Mouse (Mus musculus): ENCODE measurements around the gene Ggnbp2. TPM values are rescaled to one million over a fixed set of nuclear protein-coding genes. Genes with fewer than 3 reads are reported as not detected.

The Ggnbp2 gene
- polyA plus RNA-seq, 1 experiment, result 10.5 TPM

GRCm38 (mm10) chr11:84907081-84907480 lies 36.5 kb upstream of the Ggnbp2 start:
- Histone ChIP-seq H3K4me1 (ENCODE audit: control insufficient read depth) (0 out of 2 replicates have a peak, but pooled peaks cover 2% of the 10 kb centered on the region), H3K27me3 (ENCODE audit: control insufficient read depth) (no peaks in the 10 kb centered on the region), H3K4me3 (replicated peaks) (no peak overlapping the region), H3K36me3 (ENCODE audit: control insufficient read depth) (peaks cover 98% of the 10 kb centered on the region), H3K9me3 (ENCODE audit: control insufficient read depth, low read length) (no peaks in the 10 kb centered on the region)
- TF ChIP-seq TAL1 (IDR thresholded peaks at IDR 0.05; ENCODE audit: low read length), result no peak
- no peak for TF ChIP-seq GATA1 (IDR thresholded peaks at IDR 0.05; ENCODE audit: low read length)

GRCm38 (mm10) chr11:84904597-84905144 lies 34.1 kb upstream of the Ggnbp2 start:
- TF ChIP-seq TAL1 (IDR thresholded peaks at IDR 0.05; ENCODE audit: low read length), result no peak
- H3K36me3 ChIP-seq (ENCODE audit: control insufficient read depth), result peaks cover 98% of the 10 kb centered on the region
- no peaks in the 10 kb centered on the region for H3K9me3 ChIP-seq (ENCODE audit: control insufficient read depth, low read length)
- H3K4me1 ChIP-seq (ENCODE audit: control insufficient read depth), result peaks cover 4% of the 10 kb centered on the region; the same call in 1 of the 2 replicates
- H3K27me3 ChIP-seq (ENCODE audit: control insufficient read depth), result no peaks in the 10 kb centered on the region
- no peak overlapping the region for H3K4me3 ChIP-seq (replicated peaks)

- no peak overlapping the region for H3K4me3 ChIP-seq (replicated peaks)
- TF ChIP-seq TAL1 (IDR thresholded peaks at IDR 0.05; ENCODE audit: low read length) (no peak), GATA1 (IDR thresholded peaks at IDR 0.05; ENCODE audit: low read length) (no peak)
- peaks cover 5% of the 10 kb centered on the region for H3K4me1 ChIP-seq (ENCODE audit: control insufficient read depth)
- no peaks in the 10 kb centered on the region for H3K27me3 ChIP-seq (ENCODE audit: control insufficient read depth)
- 0 out of 2 replicates have a peak, but pooled peaks cover 2% of the 10 kb centered on the region for H3K9me3 ChIP-seq (ENCODE audit: control insufficient read depth, low read length)
- peaks cover 89% of the 10 kb centered on the region for H3K36me3 ChIP-seq (ENCODE audit: control insufficient read depth)
These were observed 22.5 kb upstream of the Ggnbp2 start for GRCm38 (mm10) chr11:84893113-84893512.

GRCm38 (mm10) chr11:84891705-84892104 lies 21.1 kb upstream of the Ggnbp2 start:
- H3K4me1 ChIP-seq (ENCODE audit: control insufficient read depth), result peaks cover 5% of the 10 kb centered on the region
- 0 out of 2 replicates have a peak, but pooled peaks cover 2% of the 10 kb centered on the region for H3K9me3 ChIP-seq (ENCODE audit: control insufficient read depth, low read length)
- peaks cover 88% of the 10 kb centered on the region for H3K36me3 ChIP-seq (ENCODE audit: control insufficient read depth)
- no peaks in the 10 kb centered on the region for H3K27me3 ChIP-seq (ENCODE audit: control insufficient read depth)
- TF ChIP-seq TAL1 (IDR thresholded peaks at IDR 0.05; ENCODE audit: low read length) (no peak), GATA1 (IDR thresholded peaks at IDR 0.05; ENCODE audit: low read length) (no peak)
- H3K4me3 ChIP-seq (replicated peaks), result no peak overlapping the region

- no peaks in the 10 kb centered on the region for H3K27me3 ChIP-seq (ENCODE audit: control insufficient read depth)
- H3K9me3 ChIP-seq (ENCODE audit: control insufficient read depth, low read length), result 0 out of 2 replicates have a peak, but pooled peaks cover 2% of the 10 kb centered on the region
- no peak overlapping the region for H3K4me3 ChIP-seq (replicated peaks)
- H3K36me3 ChIP-seq (ENCODE audit: control insufficient read depth), result peaks cover 88% of the 10 kb centered on the region
- TF ChIP-seq TAL1 (IDR thresholded peaks at IDR 0.05; ENCODE audit: low read length), result no peak
- no peak for TF ChIP-seq GATA1 (IDR thresholded peaks at IDR 0.05; ENCODE audit: low read length)
- peaks cover 5% of the 10 kb centered on the region for H3K4me1 ChIP-seq (ENCODE audit: control insufficient read depth)
These were observed 18.9 kb upstream of the Ggnbp2 start for GRCm38 (mm10) chr11:84889492-84889891.

- Histone ChIP-seq H3K36me3 (ENCODE audit: control insufficient read depth) (peaks cover 90% of the 10 kb centered on the region), H3K4me1 (ENCODE audit: control insufficient read depth) (peaks cover 3% of the 10 kb centered on the region), H3K9me3 (ENCODE audit: control insufficient read depth, low read length) (0 out of 2 replicates have a peak, but pooled peaks cover 2% of the 10 kb centered on the region), H3K27me3 (ENCODE audit: control insufficient read depth) (no peaks in the 10 kb centered on the region), H3K4me3 (replicated peaks) (no peak overlapping the region)
- TF ChIP-seq TAL1 (IDR thresholded peaks at IDR 0.05; ENCODE audit: low read length) (no peak), GATA1 (IDR thresholded peaks at IDR 0.05; ENCODE audit: low read length) (no peak)
These were observed 17.4 kb upstream of the Ggnbp2 start for GRCm38 (mm10) chr11:84888025-84888424.

GRCm38 (mm10) chr11:84886767-84887511 lies 16.3 kb upstream of the Ggnbp2 start:
- TF ChIP-seq TAL1 (IDR thresholded peaks at IDR 0.05; ENCODE audit: low read length), result no peak
- H3K4me3 ChIP-seq (replicated peaks), result no peak overlapping the region
- H3K27me3 ChIP-seq (ENCODE audit: control insufficient read depth), result no peaks in the 10 kb centered on the region
- H3K4me1 ChIP-seq (ENCODE audit: control insufficient read depth), result peaks cover 6% of the 10 kb centered on the region
- H3K36me3 ChIP-seq (ENCODE audit: control insufficient read depth), result peaks cover 89% of the 10 kb centered on the region
- H3K9me3 ChIP-seq (ENCODE audit: control insufficient read depth, low read length), result 0 out of 2 replicates have a peak, but pooled peaks cover 2% of the 10 kb centered on the region

- Histone ChIP-seq H3K9me3 (ENCODE audit: control insufficient read depth, low read length) (0 out of 2 replicates have a peak, but pooled peaks cover 2% of the 10 kb centered on the region), H3K4me3 (replicated peaks) (no peak overlapping the region), H3K36me3 (ENCODE audit: control insufficient read depth) (peaks cover 85% of the 10 kb centered on the region), H3K27me3 (ENCODE audit: control insufficient read depth) (no peaks in the 10 kb centered on the region), H3K4me1 (ENCODE audit: control insufficient read depth) (peaks cover 13% of the 10 kb centered on the region)
- no peak for TF ChIP-seq TAL1 (IDR thresholded peaks at IDR 0.05; ENCODE audit: low read length)
- no peak for TF ChIP-seq GATA1 (IDR thresholded peaks at IDR 0.05; ENCODE audit: low read length)
These were observed 15.6 kb upstream of the Ggnbp2 start for GRCm38 (mm10) chr11:84886236-84886635.

- H3K27me3 ChIP-seq (ENCODE audit: control insufficient read depth), result no peaks in the 10 kb centered on the region
- H3K4me3 ChIP-seq (replicated peaks), result no peak overlapping the region
- TF ChIP-seq GATA1 (IDR thresholded peaks at IDR 0.05; ENCODE audit: low read length), result no peak
- no peak for TF ChIP-seq TAL1 (IDR thresholded peaks at IDR 0.05; ENCODE audit: low read length)
- 0 out of 2 replicates have a peak, but pooled peaks cover 2% of the 10 kb centered on the region for H3K9me3 ChIP-seq (ENCODE audit: control insufficient read depth, low read length)
- peaks cover 82% of the 10 kb centered on the region for H3K36me3 ChIP-seq (ENCODE audit: control insufficient read depth)
- peaks cover 22% of the 10 kb centered on the region for H3K4me1 ChIP-seq (ENCODE audit: control insufficient read depth)
These were observed 14.6 kb upstream of the Ggnbp2 start for GRCm38 (mm10) chr11:84885238-84885637.
